Mouse (Mus musculus) neutrophil, adult 65 days (primary cell): ENCODE results near the gene Chd3. TPM values are rescaled to one million over a fixed set of nuclear protein-coding genes. Genes with fewer than 3 reads are reported as not detected.

ENCODE experiments used
- total RNA-seq: library from RNA; stranded (reverse); gene quantifications from 2 replicates; pipeline ENCODE4 v1.2.4, GENCODE M21; 2023

Gene Chd3
- 11.1 and 13.1 TPM in 2 replicates for total RNA-seq

GRCm38 (mm10) chr11:69369215-69369989 is at the start of gene Chd3:
TSS of gene Chd3 (minus strand) at chr11:69369406.

GRCm38 (mm10) chr11:69413221-69414181 is 44.3 kb upstream of the Chd3 start, which contains the start of gene Kdm6b:
TSS of gene Kdm6b (minus strand) at chr11:69413675.

GRCm38 (mm10) chr11:69398059-69398458 is 28.9 kb upstream of the Chd3 start, which contains the start of gene Tmem88:
TSS of gene Tmem88 (minus strand) at chr11:69398234.

GRCm38 (mm10) chr11:69395235-69395633 is 26.0 kb upstream of the Chd3 start, which contains the start of the genes Naa38 and Cyb5d1:
TSS of gene Naa38 (plus strand) at chr11:69395487.
TSS of gene Cyb5d1 (minus strand) at chr11:69395631.

DNA sequence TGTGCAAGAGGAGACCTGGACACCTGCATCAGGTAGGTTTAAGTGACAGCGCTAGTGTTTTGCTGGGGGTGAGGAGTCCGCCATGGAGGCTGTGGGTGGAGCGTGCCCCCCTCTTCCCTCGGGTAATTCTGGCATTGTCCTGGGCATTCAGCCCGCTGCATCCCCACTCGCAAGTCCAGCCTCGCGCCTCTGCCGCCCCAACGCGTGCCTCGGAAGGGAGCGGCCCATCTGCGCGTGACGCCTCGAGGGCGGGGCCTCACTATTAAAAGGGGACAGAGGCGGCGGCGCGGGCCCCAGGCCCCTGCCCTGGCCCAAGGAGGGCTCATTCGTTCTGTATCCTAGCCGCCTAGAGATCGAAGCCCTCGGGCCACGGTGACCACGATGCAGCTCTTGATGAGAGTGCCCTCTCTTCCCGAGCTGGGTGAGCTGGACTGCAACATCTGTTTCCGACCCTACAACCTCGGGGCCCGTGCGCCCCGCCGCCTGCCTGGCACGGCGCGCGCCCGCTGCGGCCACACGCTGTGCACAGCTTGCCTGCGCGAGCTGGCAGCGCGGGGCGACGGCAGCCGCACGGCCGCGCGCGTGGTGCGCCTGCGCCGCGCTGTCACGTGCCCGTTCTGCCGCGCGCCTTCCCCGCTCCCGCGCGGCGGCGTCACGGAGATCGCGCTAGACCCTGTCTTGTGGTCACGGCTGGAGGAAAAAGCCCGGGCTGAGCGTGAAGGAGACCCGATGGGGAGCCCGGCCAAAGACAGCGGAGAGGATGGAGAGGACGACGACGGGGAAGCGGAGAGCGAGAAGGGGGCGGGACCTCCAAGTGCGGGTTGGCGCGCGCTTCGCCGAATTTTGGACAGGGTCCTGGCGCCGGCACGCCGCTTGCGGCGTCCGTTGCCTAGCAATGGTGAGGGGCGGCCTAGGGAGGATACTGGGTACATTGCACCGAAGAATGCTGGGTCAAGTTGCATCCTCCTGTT is 28.8 kb downstream of the Chd3 start, which contains the start of gene Rnf227:
Gene Rnf227 (plus strand): TSS at position 301 of the 971 bp plus-strand sequence.

GRCm38 (mm10) chr11:69325628-69326407 is 43.4 kb downstream of the Chd3 start, which contains the start of gene Kcnab3:
TSS of gene Kcnab3 (plus strand) at chr11:69326258.

DNA sequence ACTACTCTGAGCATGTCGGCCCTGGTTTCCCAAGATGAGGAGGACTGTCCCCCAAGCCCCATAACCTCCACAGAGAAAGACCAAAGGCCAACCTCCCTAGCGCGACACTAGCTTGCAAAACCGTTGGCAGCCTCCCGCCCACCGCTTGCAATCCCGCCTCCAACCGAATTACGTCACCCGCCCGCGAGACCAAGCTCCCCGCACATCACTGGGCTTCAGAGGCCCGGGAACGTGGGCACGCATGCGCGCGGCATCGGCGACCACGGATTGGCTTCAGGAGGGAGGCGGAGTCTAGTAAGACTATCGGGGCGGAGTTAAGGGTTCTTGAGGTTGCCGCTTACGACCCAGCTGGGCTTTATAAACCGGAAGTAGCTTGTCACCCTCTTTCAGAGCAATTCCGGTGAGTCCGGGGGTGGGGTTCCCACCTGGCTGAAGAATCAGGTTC is 45.5 kb downstream of the Chd3 start, which contains the start of the genes Cntrob and Trappc1:
Gene Cntrob (minus strand): TSS at position 109 of the 445 bp plus-strand sequence.
Gene Trappc1 (plus strand): TSS at position 314 of the 445 bp plus-strand sequence.

Other genes with a start within 250 kb of the Chd3 start
- gene Hes7, start 249.0 kb downstream of the Chd3 start, total RNA-seq = not detected in 2 replicates
- gene 9130213A22Rik, start 246.8 kb downstream of the Chd3 start, total RNA-seq = not detected in 2 replicates
- gene Aloxe3, start 243.5 kb downstream of the Chd3 start, total RNA-seq = not detected in 2 replicates
- not detected in 2 replicates for gene Alox12b, start 212.4 kb downstream of the Chd3 start, total RNA-seq
- 0.13 TPM in 1 of 2 replicates, not detected in the other for gene Alox8, start 171.6 kb downstream of the Chd3 start, total RNA-seq
- not detected in 2 replicates for gene Gucy2e, start 132.4 kb downstream of the Chd3 start, total RNA-seq
- gene Cntrob, start 45.6 kb downstream of the Chd3 start, total RNA-seq = 10.1 and 10.6 TPM in 2 replicates
- gene Trappc1, start 45.4 kb downstream of the Chd3 start, total RNA-seq = 39.8 and 44.7 TPM in 2 replicates
- gene Kcnab3, start 43.1 kb downstream of the Chd3 start, total RNA-seq = 0.52 TPM in 1 of 2 replicates, not detected in the other
- 0.66 and 0.93 TPM in 2 replicates for gene Rnf227, start 28.9 kb downstream of the Chd3 start, total RNA-seq
- 20.3 and 25.1 TPM in 2 replicates for gene Naa38, start 26.1 kb upstream of the Chd3 start, total RNA-seq
- gene Cyb5d1, start 26.2 kb upstream of the Chd3 start, total RNA-seq = 27.9 and 30.6 TPM in 2 replicates
- 3.1 and 3.2 TPM in 2 replicates for gene Tmem88, start 28.8 kb upstream of the Chd3 start, total RNA-seq
- gene Kdm6b, start 44.3 kb upstream of the Chd3 start, total RNA-seq = 256 and 289 TPM in 2 replicates
- gene Dnah2, start 179.7 kb upstream of the Chd3 start, total RNA-seq = 2.1 and 6.3 TPM in 2 replicates
- gene Efnb3, start 190.8 kb upstream of the Chd3 start, total RNA-seq = 0.23 and 0.28 TPM in 2 replicates
- 9.3 and 11.2 TPM in 2 replicates for gene Wrap53, start 210.8 kb upstream of the Chd3 start, total RNA-seq
- gene Trp53, start 211.0 kb upstream of the Chd3 start, total RNA-seq = 33.7 and 43.7 TPM in 2 replicates
- gene Atp1b2, start 236.5 kb upstream of the Chd3 start, total RNA-seq = not detected in 2 replicates
- gene Shbg, start 248.5 kb upstream of the Chd3 start, total RNA-seq = not detected in 2 replicates